Mouse (Mus musculus) adrenal gland, postnatal 14 days (tissue): ENCODE measurements around the gene Ces1d. TPM values are rescaled to one million over a fixed set of nuclear protein-coding genes. Genes with fewer than 3 reads are reported as not detected.
"Not testable (repeated sequence)": the region's sequence is repeated elsewhere in the genome, so short reads cannot be mapped to it uniquely, and the experiment has no call there.

ENCODE experiments used
- DNase-seq: peaks from one replicate; pipeline ENCODE4 v3.0.0; 2021; ENCODE audit warnings: mixed read lengths
- long read RNA-seq, 2 experiments: library from polyadenylated mRNA; stranded (forward); transcript quantifications; one replicate each; pipeline ENCODE4 v2.0.0; 2021
- total RNA-seq: library from RNA; stranded (reverse); gene quantifications from 2 replicates; pipeline ENCODE4 v1.2.3, GENCODE M21; 2021

Ces1d gene
- total RNA-seq: 584 and 637 TPM in 2 replicates
- long read RNA-seq, experiment 1, transcript Ces1d-201 (14 exons, 2,004 nt): major isoform, 246 of 296 reads
- long read RNA-seq, experiment 1, partial matches to known transcripts: 40 of 296 reads
- long read RNA-seq, experiment 1, other reads (novel, unspliced or antisense): 7 of 296 reads
- long read RNA-seq, experiment 2, transcript Ces1d-201 (14 exons, 2,004 nt): major isoform, 232 of 285 reads
- long read RNA-seq, experiment 2, partial matches to known transcripts: 29 of 285 reads
- long read RNA-seq, experiment 2, other reads (novel, unspliced or antisense): 19 of 285 reads

- DNase-seq: peak; percentile 38
These were observed at the start of gene Ces1d for GRCm38 (mm10) chr8:93197685-93198525. Gene Ces1d (minus strand): TSS chr8:93197838.

DNA sequence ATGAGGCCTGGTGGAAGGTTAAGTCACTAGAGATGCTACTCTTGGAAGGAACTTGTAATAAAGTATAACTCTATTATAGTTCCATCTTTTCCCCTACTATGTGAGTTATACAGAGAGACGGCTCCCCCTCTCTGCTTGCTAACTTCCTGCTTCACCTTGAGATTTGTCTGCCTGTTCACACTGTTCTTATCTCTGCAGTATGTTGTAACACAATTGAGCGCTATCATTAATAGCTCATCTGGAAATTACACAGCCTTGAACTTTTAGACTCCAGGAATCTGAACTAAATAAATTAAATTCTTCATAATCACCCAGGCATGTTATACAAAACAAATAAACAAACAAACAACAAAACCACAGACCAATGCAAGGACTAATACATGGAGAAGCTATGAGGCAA is 48.4 kb upstream of the Ces1d start:
- DNase-seq: no peak

GRCm38 (mm10) chr8:93239884-93240283 is 42.2 kb upstream of the Ces1d start:
- DNase-seq: no peak

- no peak for DNase-seq
These were observed 38.0 kb upstream of the Ces1d start for GRCm38 (mm10) chr8:93235681-93236080.

GRCm38 (mm10) chr8:93234706-93235105 is 37.1 kb upstream of the Ces1d start:
- DNase-seq: peak; percentile 61

- peak; percentile 18 for DNase-seq
These were observed 36.4 kb upstream of the Ces1d start for GRCm38 (mm10) chr8:93234068-93234467.

GRCm38 (mm10) chr8:93229446-93229845 is 31.8 kb upstream of the Ces1d start, which contains the start of gene Ces1e:
Gene Ces1e (minus strand): TSS chr8:93229619.
- DNase-seq: no peak

DNA sequence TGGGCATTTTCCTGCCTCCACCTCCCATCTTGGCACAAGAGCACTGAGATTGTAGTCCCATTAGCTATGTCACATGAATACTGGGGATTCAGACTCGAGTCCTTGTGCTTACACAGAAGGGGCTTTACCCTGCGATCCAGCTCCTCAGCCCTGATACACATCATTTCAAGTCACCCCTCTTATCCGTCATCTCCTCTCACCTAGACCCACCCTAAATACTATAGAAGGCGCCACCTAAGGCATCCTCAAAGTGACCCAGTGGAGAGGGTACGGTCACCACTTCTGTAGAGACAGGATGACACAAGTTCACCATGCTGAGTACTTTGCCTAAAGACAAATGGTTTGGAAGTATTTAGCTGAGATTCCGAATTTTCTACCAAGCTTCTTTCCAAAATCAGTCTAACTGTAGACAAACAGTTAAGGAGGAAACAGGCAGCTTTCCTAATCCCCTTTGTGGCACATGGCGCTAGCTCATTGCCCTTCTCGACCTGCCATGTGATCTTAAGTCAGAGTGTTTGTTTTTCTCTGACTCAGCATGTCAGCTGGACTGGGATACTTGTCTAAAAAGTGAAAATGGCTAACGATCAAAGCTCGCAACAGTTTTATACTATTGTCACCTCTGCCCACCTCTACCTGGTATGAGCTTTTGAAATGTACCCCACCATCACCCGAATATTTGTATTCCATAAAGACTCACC is 31.2 kb upstream of the Ces1d start:
- peak; percentile 19 for DNase-seq

DNA sequence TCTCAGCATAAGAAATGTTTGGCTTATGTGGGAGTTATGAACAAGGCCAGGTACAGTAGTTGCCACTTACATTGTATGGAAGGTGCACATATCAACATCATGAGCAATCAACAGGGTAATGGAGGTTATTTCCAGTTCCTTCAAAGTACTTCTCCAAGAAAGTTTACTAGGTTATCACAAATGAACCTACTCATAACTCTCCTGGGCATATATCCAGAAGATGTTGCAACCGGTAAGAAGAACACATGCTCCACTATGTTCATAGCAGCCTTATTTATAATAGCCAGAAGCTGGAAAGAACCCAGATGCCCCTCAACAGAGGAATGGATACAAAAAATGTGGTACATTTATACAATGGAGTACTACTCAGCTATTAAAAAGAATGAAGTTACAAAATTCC is 28.8 kb upstream of the Ces1d start:
- not testable (repeated sequence) for DNase-seq

DNA sequence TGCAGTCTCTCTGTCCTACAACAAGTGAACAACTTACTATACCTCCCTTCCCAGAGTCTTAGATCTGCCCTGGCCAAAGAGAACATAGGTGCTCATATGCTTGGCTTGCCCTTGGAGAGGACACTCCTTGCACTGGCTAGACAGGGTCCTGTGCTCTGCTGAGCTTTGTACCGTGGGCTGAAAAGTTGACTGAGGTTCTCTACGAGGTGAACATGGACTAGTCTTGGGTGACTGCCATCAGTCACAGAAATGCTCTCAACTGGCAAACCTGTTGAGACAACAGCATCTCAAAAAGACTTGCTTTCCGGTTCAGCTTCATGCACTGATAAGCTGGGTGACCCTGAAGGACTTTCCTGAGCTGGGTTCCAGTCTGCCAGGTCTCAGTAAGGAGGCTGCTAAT is 24.3 kb upstream of the Ces1d start:
- DNase-seq: no peak

DNA sequence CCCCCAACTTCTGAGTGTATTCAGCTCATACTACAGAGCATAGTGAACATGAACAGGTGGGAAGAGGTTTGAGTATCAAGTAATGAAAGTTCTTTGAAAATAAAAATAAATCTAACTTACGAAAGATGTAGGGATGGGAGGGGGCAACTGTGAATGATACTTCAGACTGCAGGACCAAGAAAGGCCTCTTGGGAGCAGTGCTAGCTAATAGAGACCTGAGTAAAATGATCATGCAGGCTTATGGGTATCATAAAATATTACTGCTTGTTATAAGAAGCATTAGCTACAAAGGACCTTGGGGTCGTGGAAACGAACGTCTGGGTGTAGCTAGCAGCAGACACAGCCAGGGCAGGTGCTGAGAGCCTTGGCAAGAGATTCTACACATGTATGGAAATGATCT is 20.2 kb upstream of the Ces1d start:
- DNase-seq: no peak

- DNase-seq: no peak
These were observed 19.7 kb upstream of the Ces1d start for GRCm38 (mm10) chr8:93217375-93217774.

DNA sequence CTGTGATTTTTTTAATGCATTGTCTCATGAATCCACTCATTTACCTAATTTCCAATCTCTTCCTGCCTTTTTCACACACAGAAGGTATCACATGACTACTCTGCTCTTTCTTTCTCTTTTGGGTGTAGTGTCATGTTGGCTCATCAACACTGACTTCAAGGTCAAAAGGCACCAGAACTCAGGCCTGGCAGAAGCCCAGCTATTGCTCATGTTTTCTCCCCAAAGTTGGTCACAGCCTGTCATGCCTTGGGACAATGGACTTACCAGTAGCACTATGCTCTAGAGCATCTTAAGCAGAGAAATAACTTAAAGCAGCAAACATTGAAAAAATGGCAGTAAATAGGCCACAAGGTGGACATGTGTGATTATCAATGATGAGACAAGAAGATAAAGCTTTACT is 13.5 kb upstream of the Ces1d start:
- DNase-seq: peak; percentile 42

GRCm38 (mm10) chr8:93199146-93199545 is 1.5 kb upstream of the Ces1d start:
- not testable (repeated sequence) for DNase-seq

DNA sequence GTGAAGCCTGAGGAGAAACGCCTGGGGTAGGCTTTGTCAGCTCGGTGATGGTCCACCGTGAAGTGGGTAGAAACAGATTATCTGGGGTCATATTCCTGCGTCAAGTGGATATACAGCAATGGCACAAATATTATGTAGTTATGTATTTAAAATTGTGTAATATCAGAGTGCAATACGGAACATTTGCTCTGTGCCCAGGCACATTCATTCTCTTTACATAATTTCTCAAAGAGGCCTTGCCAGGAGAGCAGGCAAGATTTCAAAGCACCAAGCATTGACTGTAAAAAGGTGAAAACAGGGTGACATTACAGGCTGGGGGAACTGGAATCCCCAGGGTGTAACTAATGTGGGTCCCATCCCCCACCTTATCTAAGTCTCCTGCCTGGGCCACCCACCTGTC is 1.2 kb downstream of the Ces1d start:
- DNase-seq: peak; percentile 19

DNA sequence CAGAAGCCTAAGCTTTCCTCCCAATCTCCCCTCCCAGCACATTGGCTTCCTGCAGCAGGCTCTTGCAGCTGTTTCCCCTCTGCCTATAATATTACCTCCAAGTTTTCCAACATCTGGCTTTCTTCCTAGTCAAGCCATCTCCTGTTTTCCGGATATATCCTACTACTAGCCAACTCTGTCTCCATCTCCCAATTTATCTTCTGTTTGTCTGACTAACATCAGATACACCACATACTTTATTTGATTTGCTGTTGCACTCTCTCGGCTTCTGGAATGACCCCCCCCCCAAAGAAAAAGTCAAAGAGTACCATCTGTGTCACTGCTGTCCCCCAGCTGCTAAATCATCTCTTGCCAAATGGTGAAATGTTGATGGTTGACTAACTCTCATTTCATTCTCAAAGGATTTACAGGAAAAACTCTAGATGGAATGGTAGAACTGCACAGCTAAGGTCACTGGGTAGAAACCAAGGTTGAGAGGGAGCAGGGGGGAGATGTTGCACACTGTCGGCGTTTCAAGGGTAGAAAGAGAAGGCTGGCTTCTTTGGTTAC is 17.0 kb downstream of the Ces1d start:
- DNase-seq: no peak

- no peak for DNase-seq
These were observed 21.0 kb downstream of the Ces1d start for GRCm38 (mm10) chr8:93176593-93176992.

GRCm38 (mm10) chr8:93174554-93174953 is 23.1 kb downstream of the Ces1d start:
- no peak for DNase-seq

- no peak for DNase-seq
These were observed 25.6 kb downstream of the Ces1d start for GRCm38 (mm10) chr8:93171846-93172590.

DNA sequence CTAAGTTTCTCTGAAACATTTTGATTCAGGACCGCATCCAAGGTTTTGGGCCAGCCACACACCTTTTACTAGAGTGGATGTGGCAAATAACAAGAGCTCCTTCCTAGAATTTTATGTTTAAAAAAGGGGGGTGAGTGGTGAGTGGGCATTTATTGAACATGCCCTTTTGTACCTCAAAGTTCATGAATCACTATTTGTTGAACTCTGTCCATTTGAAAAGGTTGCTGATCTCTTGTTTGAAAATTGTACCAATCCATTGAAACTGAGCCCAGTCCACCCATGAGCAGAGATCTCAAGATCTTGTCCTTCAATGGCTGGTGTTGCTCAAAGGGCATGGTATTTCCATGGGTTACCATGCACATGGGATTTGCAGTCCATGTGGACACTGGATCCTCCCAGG is 34.3 kb downstream of the Ces1d start:
- DNase-seq: no peak

GRCm38 (mm10) chr8:93151401-93151800 is 46.2 kb downstream of the Ces1d start:
- DNase-seq: no peak

- DNase-seq: no peak
These were observed 50.3 kb downstream of the Ces1d start for GRCm38 (mm10) chr8:93147331-93147730.
